Mouse (Mus musculus): ENCODE data around the gene Dnaja3. TPM values are rescaled to one million over a fixed set of nuclear protein-coding genes. Genes with fewer than 3 reads are reported as not detected.

Gene Dnaja3
- polyA plus RNA-seq, 1 experiment from 2014 or later = 38.6 TPM

DNA sequence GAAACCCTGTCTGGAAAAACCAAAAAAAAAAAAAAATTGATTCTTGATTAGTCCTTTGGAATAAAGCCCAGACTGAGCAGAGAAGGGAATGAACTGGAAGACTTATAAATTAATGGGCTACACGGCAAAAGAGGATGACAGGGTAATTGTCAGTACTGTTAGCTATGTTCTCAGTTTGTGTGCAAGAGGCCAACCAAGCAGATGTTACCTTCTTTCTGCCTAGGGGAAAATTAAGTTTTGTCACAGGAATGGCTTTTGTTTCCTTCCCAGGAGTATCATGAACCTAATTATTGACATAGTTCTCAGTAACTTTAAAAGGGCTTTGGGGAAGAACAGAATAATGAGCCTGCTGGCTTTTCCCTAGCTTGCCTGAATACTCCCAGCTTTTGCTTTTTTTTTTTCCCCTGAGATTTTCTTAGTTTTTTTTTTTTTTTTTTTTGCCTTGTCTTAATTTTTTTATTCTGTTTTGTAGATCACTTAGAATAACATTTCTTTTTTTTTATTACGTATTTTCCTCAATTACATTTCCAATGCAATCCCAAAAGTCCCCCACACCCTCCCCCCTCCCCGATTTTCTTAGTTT lies 91.1 kb downstream of the Dnaja3 start:
- 80% methylated on average over 3 of the region's 3 CpGs for WGBS
- H3K36me3 ChIP-seq (ENCODE audit: control insufficient read depth, insufficient read depth) = no peaks in the 10 kb centered on the region
- no peak for ATAC-seq
- no peak overlapping the region for H3K27ac ChIP-seq (ENCODE audit: low read depth, low read length)
- H3K4me2 ChIP-seq (replicated peaks; ENCODE audit: low read depth) = no peak overlapping the region
- no peaks in the 10 kb centered on the region for H3K27me3 ChIP-seq (replicated peaks; ENCODE audit: control insufficient read depth, insufficient read depth, low read length)
- H3K4me1 ChIP-seq (replicated peaks; ENCODE audit: control insufficient read depth, insufficient read depth, low read length) = no peaks in the 10 kb centered on the region
- no peaks in the 10 kb centered on the region for H3K9me3 ChIP-seq (ENCODE audit: control insufficient read depth)
- TF ChIP-seq CTCF (IDR thresholded peaks at IDR 0.05; ENCODE audit: low read depth) = no peak
- no peak overlapping the region for H3K9ac ChIP-seq (ENCODE audit: low read depth, low read length)
- H3K4me3 ChIP-seq (ENCODE audit: low read depth, low read length) = no peak overlapping the region

DNA sequence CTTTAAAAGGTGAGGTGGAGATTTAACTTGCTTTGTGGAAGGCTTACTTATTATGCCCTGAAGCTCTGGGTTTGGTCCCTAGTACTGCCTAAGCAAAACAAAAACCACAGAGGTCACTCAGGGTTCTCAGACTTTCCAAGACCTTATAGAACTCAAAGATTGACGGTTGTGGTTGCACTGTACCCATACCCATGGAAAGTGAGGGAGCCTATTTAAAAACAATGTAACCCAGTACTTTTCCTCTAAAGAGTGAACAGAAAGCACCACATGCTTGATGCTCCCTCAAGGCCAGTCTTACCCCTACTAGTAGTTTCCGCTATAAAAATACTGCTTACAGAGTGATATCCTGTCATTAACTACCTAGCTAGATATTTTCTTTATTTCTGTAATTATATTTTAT lies 96.5 kb downstream of the Dnaja3 start:
- no peak overlapping the region for H3K4me3 ChIP-seq (ENCODE audit: low read depth, low read length)
- no peaks in the 10 kb centered on the region for H3K9me3 ChIP-seq (ENCODE audit: control insufficient read depth)
- H3K4me1 ChIP-seq (replicated peaks; ENCODE audit: control insufficient read depth, insufficient read depth, low read length) = no peaks in the 10 kb centered on the region
- no peak overlapping the region for H3K4me2 ChIP-seq (replicated peaks; ENCODE audit: low read depth)
- H3K9ac ChIP-seq (ENCODE audit: low read depth, low read length) = no peak overlapping the region
- no peak for ATAC-seq
- no peaks in the 10 kb centered on the region for H3K27me3 ChIP-seq (replicated peaks; ENCODE audit: control insufficient read depth, insufficient read depth, low read length)
- no peak overlapping the region for H3K27ac ChIP-seq (ENCODE audit: low read depth, low read length)
- WGBS = 82% methylated on average over 2 of the region's 2 CpGs
- no peaks in the 10 kb centered on the region for H3K36me3 ChIP-seq (ENCODE audit: control insufficient read depth, insufficient read depth)
- no peak for TF ChIP-seq CTCF (IDR thresholded peaks at IDR 0.05; ENCODE audit: low read depth)

DNA sequence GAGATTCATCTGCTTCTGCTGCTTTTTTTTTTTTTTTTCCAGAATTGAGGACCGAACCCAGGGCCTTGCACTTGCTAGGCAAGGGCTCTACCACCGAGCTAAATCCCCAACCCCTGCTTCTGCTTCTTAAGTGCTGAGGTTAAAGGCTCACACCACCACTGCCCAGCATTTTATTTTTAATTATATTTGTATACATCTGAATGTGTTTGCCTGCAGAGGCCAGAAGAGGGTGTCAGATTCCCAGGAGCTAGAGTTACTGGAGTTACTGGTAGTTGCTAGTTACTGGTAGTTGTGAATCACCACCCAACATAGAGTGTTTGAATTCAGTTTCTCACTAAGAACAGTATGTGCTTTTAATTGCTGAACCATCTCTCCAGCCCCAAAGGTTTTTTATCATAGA lies 100.2 kb downstream of the Dnaja3 start:
- H3K9me3 ChIP-seq (ENCODE audit: control insufficient read depth) = no peaks in the 10 kb centered on the region
- peak; percentile 34 for TF ChIP-seq CTCF (IDR thresholded peaks at IDR 0.05; ENCODE audit: low read depth)
- ATAC-seq = no peak
- H3K27me3 ChIP-seq (replicated peaks; ENCODE audit: control insufficient read depth, insufficient read depth, low read length) = no peaks in the 10 kb centered on the region
- H3K4me2 ChIP-seq (replicated peaks; ENCODE audit: low read depth) = no peak overlapping the region
- H3K4me1 ChIP-seq (replicated peaks; ENCODE audit: control insufficient read depth, insufficient read depth, low read length) = no peaks in the 10 kb centered on the region
- no peaks in the 10 kb centered on the region for H3K36me3 ChIP-seq (ENCODE audit: control insufficient read depth, insufficient read depth)
- H3K4me3 ChIP-seq (ENCODE audit: low read depth, low read length) = no peak overlapping the region
- H3K27ac ChIP-seq (ENCODE audit: low read depth, low read length) = no peak overlapping the region
- 85% methylated on average over 2 of the region's 2 CpGs for WGBS
- H3K9ac ChIP-seq (ENCODE audit: low read depth, low read length) = no peak overlapping the region

DNA sequence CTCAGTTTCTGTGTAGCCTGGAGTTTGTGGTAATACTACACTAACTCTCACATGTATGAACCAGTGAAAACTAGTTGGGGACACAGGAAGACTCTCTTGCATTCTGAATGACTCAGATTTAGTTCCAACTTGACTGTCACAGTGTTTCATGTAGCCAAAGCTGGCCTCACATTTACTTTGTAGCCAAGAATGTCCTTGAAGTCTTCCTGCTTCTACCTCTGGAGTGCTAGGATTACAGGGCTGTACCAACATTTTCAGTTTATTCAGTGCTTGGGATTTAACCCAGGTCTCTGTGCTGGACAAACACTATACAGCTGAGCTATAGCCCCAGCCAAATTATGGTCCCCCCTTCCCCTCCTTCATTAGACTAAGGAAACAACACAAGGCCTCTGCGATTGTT lies 102.4 kb downstream of the Dnaja3 start:
- Histone ChIP-seq H3K9me3 (ENCODE audit: control insufficient read depth) (no peaks in the 10 kb centered on the region), H3K9ac (ENCODE audit: low read depth, low read length) (no peak overlapping the region), H3K36me3 (ENCODE audit: control insufficient read depth, insufficient read depth) (no peaks in the 10 kb centered on the region), H3K4me2 (replicated peaks; ENCODE audit: low read depth) (no peak overlapping the region), H3K27ac (ENCODE audit: low read depth, low read length) (no peak overlapping the region), H3K27me3 (replicated peaks; ENCODE audit: control insufficient read depth, insufficient read depth, low read length) (no peaks in the 10 kb centered on the region), H3K4me1 (replicated peaks; ENCODE audit: control insufficient read depth, insufficient read depth, low read length) (no peaks in the 10 kb centered on the region), H3K4me3 (ENCODE audit: low read depth, low read length) (no peak overlapping the region)
- WGBS = 97% methylated on average over 1 of the region's 1 CpGs
- ATAC-seq = no peak
- TF ChIP-seq CTCF (IDR thresholded peaks at IDR 0.05; ENCODE audit: low read depth) = no peak

DNA sequence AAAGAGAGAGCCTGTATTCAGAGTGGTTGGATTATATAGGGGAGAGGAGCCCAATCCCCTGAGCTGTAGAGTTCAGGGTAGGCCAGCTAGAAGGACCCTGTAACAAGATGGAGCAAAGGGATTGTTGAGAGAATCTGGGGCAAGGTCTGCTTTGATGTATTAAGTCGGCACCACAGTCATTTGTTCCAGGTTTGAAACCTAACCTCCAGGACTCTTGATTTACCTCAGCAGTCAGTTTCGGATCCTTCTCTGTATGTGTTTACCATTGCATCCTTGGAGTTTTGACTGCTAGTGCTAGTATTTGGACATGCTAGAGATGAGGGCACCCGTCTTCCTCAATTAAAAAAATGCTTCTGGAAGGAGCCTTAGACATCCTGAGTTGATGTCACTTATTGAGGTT lies 112.4 kb downstream of the Dnaja3 start:
- Histone ChIP-seq H3K4me3 (ENCODE audit: low read depth, low read length) (no peak overlapping the region), H3K4me2 (replicated peaks; ENCODE audit: low read depth) (no peak overlapping the region), H3K36me3 (ENCODE audit: control insufficient read depth, insufficient read depth) (no peaks in the 10 kb centered on the region), H3K27me3 (replicated peaks; ENCODE audit: control insufficient read depth, insufficient read depth, low read length) (no peaks in the 10 kb centered on the region), H3K9ac (ENCODE audit: low read depth, low read length) (no peak overlapping the region), H3K27ac (ENCODE audit: low read depth, low read length) (no peak overlapping the region), H3K9me3 (ENCODE audit: control insufficient read depth) (no peaks in the 10 kb centered on the region), H3K4me1 (replicated peaks; ENCODE audit: control insufficient read depth, insufficient read depth, low read length) (no peaks in the 10 kb centered on the region)
- ATAC-seq = no peak
- TF ChIP-seq CTCF (IDR thresholded peaks at IDR 0.05; ENCODE audit: low read depth) = no peak
- WGBS = 89% methylated on average over 3 of the region's 3 CpGs

DNA sequence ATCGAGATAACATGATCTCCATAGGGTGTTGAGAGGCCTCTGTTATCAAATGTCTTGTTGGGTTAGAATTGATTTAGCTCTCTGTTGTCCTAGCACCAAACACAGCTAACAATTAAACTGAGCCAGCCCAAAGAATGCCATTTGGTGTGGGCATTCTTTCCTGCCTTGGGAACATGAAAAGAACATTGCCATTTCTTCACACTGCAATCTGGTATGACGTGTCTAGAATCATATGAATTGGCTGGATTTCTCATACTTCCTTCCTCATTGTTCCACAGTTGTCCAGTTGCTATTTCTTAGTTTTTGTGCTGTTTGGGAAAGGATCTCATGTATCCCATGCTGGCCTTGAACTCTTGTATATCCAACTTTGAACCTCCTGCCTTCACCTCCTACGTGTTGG lies 114.3 kb downstream of the Dnaja3 start:
- no peak overlapping the region for H3K4me2 ChIP-seq (replicated peaks; ENCODE audit: low read depth)
- no peaks in the 10 kb centered on the region for H3K36me3 ChIP-seq (ENCODE audit: control insufficient read depth, insufficient read depth)
- WGBS = 63% methylated on average over 3 of the region's 3 CpGs
- no peaks in the 10 kb centered on the region for H3K4me1 ChIP-seq (replicated peaks; ENCODE audit: control insufficient read depth, insufficient read depth, low read length)
- H3K9ac ChIP-seq (ENCODE audit: low read depth, low read length) = no peak overlapping the region
- TF ChIP-seq CTCF (IDR thresholded peaks at IDR 0.05; ENCODE audit: low read depth) = no peak
- H3K27ac ChIP-seq (ENCODE audit: low read depth, low read length) = no peak overlapping the region
- H3K9me3 ChIP-seq (ENCODE audit: control insufficient read depth) = no peaks in the 10 kb centered on the region
- no peaks in the 10 kb centered on the region for H3K27me3 ChIP-seq (replicated peaks; ENCODE audit: control insufficient read depth, insufficient read depth, low read length)
- no peak overlapping the region for H3K4me3 ChIP-seq (ENCODE audit: low read depth, low read length)
- no peak for ATAC-seq
